Mouse (Mus musculus): ENCODE results near the gene Mgat3. TPM values are rescaled to one million over a fixed set of nuclear protein-coding genes. Genes with fewer than 3 reads are reported as not detected.

The Mgat3 gene
- polyA plus RNA-seq, 1 experiment from 2014 or later: 7.3 TPM

DNA sequence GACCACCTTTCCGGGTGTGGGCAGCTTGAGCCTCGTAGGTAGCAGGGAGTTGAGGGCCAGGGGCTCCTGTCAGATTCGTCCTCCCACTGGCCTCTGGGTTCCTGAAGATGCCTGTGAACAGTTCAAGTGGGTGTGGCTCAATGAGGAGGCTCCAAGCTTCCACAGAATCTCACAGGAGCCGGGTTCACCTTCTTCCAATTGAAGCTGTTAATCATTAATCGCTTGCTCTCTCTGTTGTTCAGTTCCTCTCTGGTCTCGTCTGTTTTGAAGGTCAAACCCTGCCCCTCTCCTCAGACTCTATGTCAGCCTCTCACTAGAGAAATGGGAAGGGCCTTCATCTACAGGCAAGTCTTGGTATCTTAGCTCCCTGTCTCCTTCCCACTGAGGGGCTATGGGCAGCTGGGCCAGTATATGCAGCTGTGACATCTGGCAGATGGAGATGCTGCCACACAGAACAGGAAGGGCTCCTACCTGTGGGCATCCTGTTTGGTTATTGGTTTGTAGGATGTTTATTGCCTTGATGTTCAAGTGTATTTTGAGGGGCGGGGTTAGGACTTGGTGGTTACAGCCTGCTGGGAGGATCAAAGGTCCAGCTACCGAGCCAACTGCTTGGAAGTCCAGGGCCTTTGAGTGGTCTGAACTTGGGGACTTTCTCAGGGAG lies 18.2 kb downstream of the Mgat3 start:
- 50% methylated on average over 8 of the region's 8 CpGs for WGBS
- H3K4me3 ChIP-seq (replicated peaks): no peak overlapping the region
- peak; percentile 71 for ATAC-seq (replicated peaks; ENCODE audit: low FRiP score)
- H3K27me3 ChIP-seq: no peaks in the 10 kb centered on the region
- peak overlapping the region; percentile 48 for H3K27ac ChIP-seq
- H3K36me3 ChIP-seq: no peaks in the 10 kb centered on the region
- no peak overlapping the region for H3K4me2 ChIP-seq
- no peak overlapping the region for H3K9ac ChIP-seq
- H3K4me1 ChIP-seq: peaks cover 34% of the 10 kb centered on the region
- no peaks in the 10 kb centered on the region for H3K9me3 ChIP-seq (replicated peaks)

DNA sequence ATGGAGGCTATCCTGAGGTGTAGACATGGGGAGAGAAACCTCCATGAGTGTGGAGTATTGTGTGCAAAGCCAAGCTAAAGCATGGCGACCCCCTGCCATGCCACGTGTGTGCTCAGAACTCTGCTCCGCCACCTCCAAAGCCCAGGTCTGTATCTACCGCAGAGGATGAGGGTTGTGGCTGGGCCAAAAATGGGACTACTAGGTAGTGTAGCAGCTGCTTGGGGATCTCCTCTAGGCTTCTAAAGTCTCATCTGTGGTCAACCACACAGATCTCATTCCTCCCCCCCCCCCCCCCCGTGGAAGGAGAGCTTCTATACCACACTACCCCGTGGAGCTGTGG lies 18.7 kb downstream of the Mgat3 start:
- Histone ChIP-seq H3K4me2 (no peak overlapping the region), H3K9ac (no peak overlapping the region), H3K27ac (peak overlapping the region; percentile 48), H3K27me3 (no peaks in the 10 kb centered on the region), H3K36me3 (no peaks in the 10 kb centered on the region), H3K4me1 (peaks cover 34% of the 10 kb centered on the region), H3K4me3 (replicated peaks) (no peak overlapping the region), H3K9me3 (replicated peaks) (no peaks in the 10 kb centered on the region)
- WGBS: 86% methylated on average over 6 of the region's 6 CpGs
- ATAC-seq (replicated peaks; ENCODE audit: low FRiP score): no peak

DNA sequence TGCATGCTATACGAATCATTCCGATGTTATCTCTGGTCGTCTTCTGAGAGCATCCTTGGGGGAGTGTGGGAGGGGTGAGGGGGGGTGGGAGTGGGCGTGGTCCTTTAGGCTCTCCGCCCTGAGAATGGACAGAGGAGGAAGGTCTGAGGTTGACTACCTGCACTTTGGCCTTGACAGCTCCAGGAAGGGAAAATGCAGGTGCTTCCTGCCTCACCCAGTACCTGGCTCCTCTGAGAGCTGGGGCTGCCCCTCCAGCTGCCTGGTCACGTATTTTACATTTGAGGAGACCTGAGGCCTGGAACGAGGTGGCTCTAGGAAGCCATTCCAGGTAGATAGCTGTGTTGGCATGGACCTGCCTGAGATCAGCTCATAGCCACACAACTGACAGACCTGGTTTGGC lies 19.3 kb downstream of the Mgat3 start:
- 76% methylated on average over 7 of the region's 7 CpGs for whole genome bisulfite sequencing
- H3K9me3 ChIP-seq (replicated peaks): no peaks in the 10 kb centered on the region
- no peak overlapping the region for H3K4me3 ChIP-seq (replicated peaks)

DNA sequence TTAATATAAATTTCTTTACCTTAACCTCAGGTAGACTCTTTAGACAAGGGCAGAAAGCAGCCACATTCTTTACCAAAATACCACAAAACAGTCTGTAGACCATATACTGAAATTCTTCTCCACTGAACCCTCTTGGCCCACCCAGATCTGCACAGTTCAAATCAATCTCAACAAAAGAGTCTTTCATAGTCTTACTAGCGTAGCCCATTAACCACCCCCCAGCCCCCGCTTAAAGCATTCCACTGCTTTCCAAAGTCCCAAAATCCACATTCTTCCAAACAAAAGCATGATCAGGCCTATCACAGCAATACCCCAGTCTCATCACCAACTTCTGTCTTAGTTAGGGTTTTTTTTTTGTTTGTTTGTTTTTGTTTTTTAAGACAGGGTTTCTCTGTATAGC lies 26.0 kb downstream of the Mgat3 start:
- Histone ChIP-seq H3K4me3 (replicated peaks) (no peak overlapping the region), H3K4me2 (no peak overlapping the region), H3K27me3 (no peaks in the 10 kb centered on the region), H3K36me3 (no peaks in the 10 kb centered on the region), H3K27ac (no peak overlapping the region), H3K9me3 (replicated peaks) (no peaks in the 10 kb centered on the region), H3K9ac (no peak overlapping the region), H3K4me1 (no peaks in the 10 kb centered on the region)
- 85% methylated on average over 2 of the region's 2 CpGs for WGBS
- no peak for ATAC-seq (replicated peaks; ENCODE audit: low FRiP score)

More for the DNA sequence above, 19.3 kb downstream of the Mgat3 start:
- no peaks in the 10 kb centered on the region for H3K27me3 ChIP-seq
- H3K27ac ChIP-seq: no peak overlapping the region
- no peak overlapping the region for H3K9ac ChIP-seq
- H3K36me3 ChIP-seq: no peaks in the 10 kb centered on the region
- no peak overlapping the region for H3K4me2 ChIP-seq
- peaks cover 34% of the 10 kb centered on the region for H3K4me1 ChIP-seq
- ATAC-seq (replicated peaks; ENCODE audit: low FRiP score): no peak

DNA sequence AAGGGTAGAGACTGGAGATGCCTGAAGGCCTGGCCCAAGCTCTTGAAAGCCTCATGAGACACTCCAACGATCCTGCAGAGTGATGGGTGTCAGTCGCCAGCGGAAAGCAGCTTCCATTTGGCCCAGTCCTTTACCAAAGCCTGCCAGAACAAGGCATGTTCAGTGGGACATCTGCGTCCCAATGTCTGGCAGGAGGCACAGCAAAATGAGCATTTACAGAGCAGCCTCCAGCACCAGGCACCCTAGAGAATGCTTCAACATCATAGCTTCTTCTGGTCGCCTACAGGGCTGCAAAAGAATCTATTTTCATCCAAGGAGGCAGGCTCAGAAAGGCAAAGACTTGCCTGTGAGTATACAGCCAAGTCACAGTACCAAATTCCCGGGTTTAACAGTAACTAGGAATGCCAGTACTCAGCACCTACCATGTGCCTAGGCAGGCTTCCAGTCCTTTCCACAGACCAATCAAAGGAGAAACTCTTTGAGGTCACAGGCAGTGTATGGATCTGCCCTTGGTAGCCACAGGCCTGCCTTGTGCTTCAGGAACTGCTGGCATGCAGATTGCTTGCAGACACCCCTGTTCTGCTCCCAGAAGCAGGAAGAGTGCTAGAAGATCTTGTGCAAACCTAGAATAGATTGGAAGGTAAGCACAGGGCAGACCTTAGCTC lies 28.7 kb downstream of the Mgat3 start:
- no peaks in the 10 kb centered on the region for H3K36me3 ChIP-seq
- H3K4me2 ChIP-seq: no peak overlapping the region
- no peak for ATAC-seq (replicated peaks; ENCODE audit: low FRiP score)
- no peak overlapping the region for H3K27ac ChIP-seq
- no peak overlapping the region for H3K4me3 ChIP-seq (replicated peaks)
- 84% methylated on average over 6 of the region's 6 CpGs for WGBS
- no peak overlapping the region for H3K9ac ChIP-seq
- no peaks in the 10 kb centered on the region for H3K9me3 ChIP-seq (replicated peaks)
- H3K27me3 ChIP-seq: no peaks in the 10 kb centered on the region
- H3K4me1 ChIP-seq: no peaks in the 10 kb centered on the region

DNA sequence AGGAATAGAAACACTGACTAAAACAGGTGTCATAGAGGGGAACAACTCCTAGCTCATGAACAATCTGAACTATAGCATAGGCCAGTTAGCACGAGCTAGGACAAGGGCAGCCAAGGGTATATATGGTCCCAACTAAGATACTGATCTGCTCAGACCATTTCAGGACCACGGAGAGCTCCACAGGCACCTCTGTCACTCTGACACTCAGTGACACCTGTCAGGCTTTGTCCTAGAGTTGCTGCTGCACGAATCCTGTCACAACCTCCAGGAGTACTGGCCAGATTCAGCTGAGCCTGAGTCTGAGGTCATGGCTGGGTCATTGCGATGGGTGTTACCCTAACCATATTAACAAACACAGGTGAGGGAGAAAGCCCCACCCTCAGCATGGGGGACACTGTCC lies 29.9 kb downstream of the Mgat3 start:
- Histone ChIP-seq H3K9ac (no peak overlapping the region), H3K27me3 (no peaks in the 10 kb centered on the region), H3K9me3 (replicated peaks) (no peaks in the 10 kb centered on the region), H3K36me3 (no peaks in the 10 kb centered on the region), H3K4me1 (peaks cover 4% of the 10 kb centered on the region), H3K4me3 (replicated peaks) (no peak overlapping the region), H3K27ac (no peak overlapping the region), H3K4me2 (no peak overlapping the region)
- ATAC-seq (replicated peaks; ENCODE audit: low FRiP score): no peak
- 38% methylated on average over 4 of the region's 4 CpGs for WGBS

DNA sequence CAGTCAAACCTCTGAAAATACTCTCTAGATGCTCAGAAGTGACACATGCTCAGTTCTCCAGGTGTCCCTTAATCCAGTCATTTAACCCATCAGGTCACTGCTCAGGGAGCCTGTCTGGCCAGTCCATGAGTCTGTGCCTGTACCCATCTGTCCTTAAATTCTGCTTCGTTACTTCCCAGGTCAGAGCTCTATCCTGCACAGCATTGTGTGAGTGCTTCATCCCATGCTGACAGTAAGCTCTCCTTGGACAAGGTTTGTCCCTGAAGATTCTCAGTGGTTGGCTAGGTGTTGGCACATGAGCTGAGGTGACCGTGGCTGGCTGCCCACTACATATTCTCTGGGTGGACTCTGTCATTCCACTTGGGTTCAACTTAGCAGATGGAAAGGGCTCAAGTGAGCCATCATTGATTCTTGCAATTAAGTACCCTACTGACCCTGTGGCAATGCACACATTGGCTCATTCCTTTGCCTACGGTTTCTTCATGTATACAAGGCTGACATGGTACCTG lies 32.6 kb downstream of the Mgat3 start:
- no peaks in the 10 kb centered on the region for H3K9me3 ChIP-seq (replicated peaks)
- H3K36me3 ChIP-seq: peaks cover 1% of the 10 kb centered on the region
- H3K9ac ChIP-seq: no peak overlapping the region
- WGBS: 89% methylated on average over 3 of the region's 3 CpGs
- H3K27me3 ChIP-seq: no peaks in the 10 kb centered on the region
- peaks cover 9% of the 10 kb centered on the region for H3K4me1 ChIP-seq
- no peak overlapping the region for H3K4me2 ChIP-seq
- H3K27ac ChIP-seq: no peak overlapping the region
- no peak for ATAC-seq (replicated peaks; ENCODE audit: low FRiP score)
- no peak overlapping the region for H3K4me3 ChIP-seq (replicated peaks)

DNA sequence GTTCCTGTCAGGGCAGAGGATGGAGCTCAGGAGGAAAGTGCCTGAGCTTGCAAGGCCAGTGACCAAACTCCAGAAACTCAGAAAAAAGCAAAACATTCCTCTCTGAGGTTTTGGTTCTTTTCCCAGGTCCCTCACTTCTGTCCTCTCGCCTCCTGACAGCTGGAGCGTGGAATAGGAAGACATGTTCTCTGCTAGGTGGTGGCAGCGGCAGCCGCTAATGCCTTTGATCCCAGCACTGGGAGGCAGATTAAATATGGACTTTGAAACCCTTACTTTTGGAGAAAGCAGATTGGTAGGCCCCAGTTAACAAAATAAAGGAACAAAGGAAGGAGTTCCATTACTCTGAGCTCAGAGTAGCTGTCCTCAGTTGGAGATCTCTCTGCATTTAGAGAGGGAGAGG lies 34.9 kb downstream of the Mgat3 start:
- no peaks in the 10 kb centered on the region for H3K27me3 ChIP-seq
- H3K9me3 ChIP-seq (replicated peaks): no peaks in the 10 kb centered on the region
- WGBS: 17% methylated on average over 4 of the region's 4 CpGs
- H3K4me3 ChIP-seq (replicated peaks): no peak overlapping the region
- no peak overlapping the region for H3K9ac ChIP-seq
- no peak overlapping the region for H3K4me2 ChIP-seq
- peaks cover 16% of the 10 kb centered on the region for H3K36me3 ChIP-seq
- H3K4me1 ChIP-seq: peaks cover 9% of the 10 kb centered on the region
- ATAC-seq (replicated peaks; ENCODE audit: low FRiP score): 0 out of 2 replicates have a peak, but pooled peaks have one; percentile 15
- peak overlapping the region; percentile 15 for H3K27ac ChIP-seq

DNA sequence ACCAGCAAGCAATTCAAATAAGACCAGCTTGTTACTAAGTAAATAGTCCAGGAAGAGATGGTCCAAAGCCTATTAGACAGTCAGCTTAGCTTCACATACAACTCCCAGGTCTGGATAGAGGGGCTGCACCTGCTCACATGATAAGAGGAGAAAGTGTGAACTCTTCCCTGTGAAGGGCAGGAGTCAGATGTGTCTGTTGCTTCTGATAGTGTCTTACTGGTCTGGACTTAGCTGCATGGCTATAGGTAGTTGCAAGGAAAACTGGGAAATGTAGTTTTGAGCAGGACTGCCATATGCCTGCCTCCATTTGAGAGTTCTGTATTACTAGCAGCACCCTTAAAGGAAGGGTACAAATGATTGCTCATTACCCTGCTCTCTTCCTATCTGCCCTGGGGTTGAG lies 40.2 kb downstream of the Mgat3 start:
- no peaks in the 10 kb centered on the region for H3K27me3 ChIP-seq
- H3K9ac ChIP-seq: no peak overlapping the region
- no peaks in the 10 kb centered on the region for H3K9me3 ChIP-seq (replicated peaks)
- ATAC-seq (replicated peaks; ENCODE audit: low FRiP score): no peak
- no peak overlapping the region for H3K4me2 ChIP-seq
- H3K36me3 ChIP-seq: peaks cover 21% of the 10 kb centered on the region
- no peak overlapping the region for H3K27ac ChIP-seq
- no peak overlapping the region for H3K4me3 ChIP-seq (replicated peaks)
- peaks cover 2% of the 10 kb centered on the region for H3K4me1 ChIP-seq

DNA sequence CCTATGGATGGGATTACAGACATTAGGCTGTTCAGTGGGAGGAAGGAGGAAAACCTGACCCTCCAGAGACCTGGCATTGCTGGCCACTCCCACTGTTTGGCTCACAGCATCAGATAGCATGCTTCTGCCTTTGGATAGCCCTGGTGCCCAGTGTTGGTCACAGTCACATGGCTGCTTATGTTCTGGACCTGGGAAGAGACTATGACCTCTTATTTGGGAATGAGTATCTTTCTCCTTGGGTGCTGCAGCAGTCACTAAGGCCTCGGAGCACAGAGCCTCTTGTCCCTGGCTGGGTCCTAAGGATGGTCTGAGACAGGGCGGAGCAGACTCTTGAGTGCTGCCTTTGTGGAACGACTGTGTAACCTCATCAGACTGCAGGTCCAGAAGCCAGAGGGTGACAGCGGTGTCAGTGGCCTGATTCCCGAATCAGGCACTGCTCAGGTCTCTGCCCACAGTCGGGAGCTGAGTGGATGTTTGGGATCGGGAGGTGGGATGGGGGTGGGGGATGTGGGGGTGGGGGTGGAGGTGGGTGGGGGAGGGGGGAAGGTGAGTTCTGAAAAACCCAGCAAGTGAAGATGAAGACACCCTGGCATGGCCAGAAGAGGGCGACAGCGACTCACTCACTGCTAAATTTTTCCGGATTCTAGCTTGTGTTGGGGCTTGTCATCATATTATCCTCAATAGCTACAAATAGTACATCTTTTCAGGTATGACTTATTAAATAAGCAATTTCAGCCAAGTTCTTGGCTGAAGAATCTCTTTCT lies 42.4 kb downstream of the Mgat3 start:
- Histone ChIP-seq H3K9ac (no peak overlapping the region), H3K4me2 (no peak overlapping the region), H3K27me3 (no peaks in the 10 kb centered on the region), H3K9me3 (replicated peaks) (no peaks in the 10 kb centered on the region), H3K27ac (no peak overlapping the region), H3K4me3 (replicated peaks) (no peak overlapping the region), H3K4me1 (peaks cover 7% of the 10 kb centered on the region), H3K36me3 (peaks cover 21% of the 10 kb centered on the region)
- ATAC-seq (replicated peaks; ENCODE audit: low FRiP score): no peak
- 16% methylated on average over 10 of the region's 10 CpGs for WGBS

DNA sequence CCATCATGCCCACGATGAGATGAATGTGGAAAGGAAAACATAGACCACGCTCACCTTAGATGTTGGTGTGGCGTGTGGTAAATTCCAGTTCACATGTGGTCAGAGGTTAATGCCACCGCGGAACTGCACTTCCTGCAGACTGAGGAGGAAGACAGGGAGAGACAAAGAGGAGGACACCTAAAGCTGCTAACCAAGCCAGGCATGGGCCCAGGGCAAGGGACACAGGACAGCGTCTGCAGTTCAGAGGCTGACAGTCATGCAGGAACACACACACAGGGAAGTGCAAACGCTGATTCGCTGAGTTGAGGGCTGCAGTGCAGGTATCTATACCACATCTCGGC lies 42.9 kb downstream of the Mgat3 start:
- Histone ChIP-seq H3K27ac (no peak overlapping the region), H3K4me2 (no peak overlapping the region), H3K9me3 (replicated peaks) (no peaks in the 10 kb centered on the region), H3K4me3 (replicated peaks) (no peak overlapping the region), H3K4me1 (peaks cover 7% of the 10 kb centered on the region), H3K36me3 (peaks cover 16% of the 10 kb centered on the region), H3K9ac (no peak overlapping the region), H3K27me3 (no peaks in the 10 kb centered on the region)
- WGBS: 60% methylated on average over 9 of the region's 9 CpGs
- no peak for ATAC-seq (replicated peaks; ENCODE audit: low FRiP score)

DNA sequence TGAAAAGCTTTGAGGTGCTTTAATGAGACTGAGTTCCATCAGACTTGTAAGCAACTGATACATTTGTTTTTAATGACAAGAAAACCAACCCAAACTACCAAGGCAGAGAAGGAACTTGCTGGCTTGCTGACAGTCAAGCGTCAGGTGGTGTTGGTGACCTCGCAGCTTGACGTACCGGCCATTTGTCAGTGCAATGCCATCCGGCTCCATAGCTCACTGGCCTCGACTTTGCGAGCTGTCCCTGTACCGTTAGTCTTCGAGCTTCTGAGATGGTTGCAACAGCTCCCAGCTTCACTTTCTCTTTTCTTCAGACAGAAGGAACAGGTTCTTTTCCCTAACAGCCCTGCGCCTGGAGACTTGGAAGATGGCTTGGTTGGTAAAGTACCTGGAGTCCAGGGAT lies 44.0 kb downstream of the Mgat3 start:
- ATAC-seq (replicated peaks; ENCODE audit: low FRiP score): no peak
- Histone ChIP-seq H3K27me3 (no peaks in the 10 kb centered on the region), H3K4me3 (replicated peaks) (no peak overlapping the region), H3K9ac (no peak overlapping the region), H3K36me3 (peaks cover 6% of the 10 kb centered on the region; the same call in 1 of the 2 replicates), H3K9me3 (replicated peaks) (no peaks in the 10 kb centered on the region), H3K4me1 (peaks cover 7% of the 10 kb centered on the region), H3K4me2 (no peak overlapping the region), H3K27ac (no peak overlapping the region)
- 84% methylated on average over 10 of the region's 10 CpGs for WGBS

Data from kidney, embryonic 15.5 days (tissue).